Mouse (Mus musculus) left cerebral cortex, adult 8-10 months (tissue): Measurements from ENCODE around the gene Cmas. TPM values are rescaled to one million over a fixed set of nuclear protein-coding genes. Genes with fewer than 3 reads are reported as not detected.

Experiments
- total RNA-seq, 4 experiments: library from RNA; stranded (reverse); gene quantifications; 2 replicates each; pipeline ENCODE4 v1.2.4; 2022

Cmas gene
- total RNA-seq, 4 experiments from 2014 or later: 104 to 115 (median 109) TPM

Other genes starting within 250 kb of the Cmas start
- 1,000 to 10,000 TPM in 1 of 4 experiments, 100 to 1,000 TPM in 3; 841 to 1,026 (median 936) TPM for gene Ldhb, start 248.7 kb upstream of the Cmas start, total RNA-seq
- gene Kcnj8, start 185.1 kb upstream of the Cmas start, total RNA-seq: 1 to 10 TPM; 2.1 to 2.7 (median 2.4) TPM
- gene Abcc9, start 54.4 kb upstream of the Cmas start, total RNA-seq: 1 to 10 TPM; 4.3 to 4.7 (median 4.4) TPM
- under 1 TPM in 3 of 4 experiments, not detected in 1; 0.16 to 0.30 (median 0.25) TPM for gene Sult6b2, start 47.8 kb downstream of the Cmas start, total RNA-seq
- gene St8sia1, start 207.8 kb downstream of the Cmas start, total RNA-seq: 10 to 100 TPM; 29.4 to 41.0 (median 34.8) TPM